Mouse (Mus musculus): Measurements from ENCODE around the gene Slc25a44.
"Not testable (repeated sequence)": the region's sequence is repeated elsewhere in the genome, so short reads cannot be mapped to it uniquely, and the experiment has no call there.

The Slc25a44 gene

DNA sequence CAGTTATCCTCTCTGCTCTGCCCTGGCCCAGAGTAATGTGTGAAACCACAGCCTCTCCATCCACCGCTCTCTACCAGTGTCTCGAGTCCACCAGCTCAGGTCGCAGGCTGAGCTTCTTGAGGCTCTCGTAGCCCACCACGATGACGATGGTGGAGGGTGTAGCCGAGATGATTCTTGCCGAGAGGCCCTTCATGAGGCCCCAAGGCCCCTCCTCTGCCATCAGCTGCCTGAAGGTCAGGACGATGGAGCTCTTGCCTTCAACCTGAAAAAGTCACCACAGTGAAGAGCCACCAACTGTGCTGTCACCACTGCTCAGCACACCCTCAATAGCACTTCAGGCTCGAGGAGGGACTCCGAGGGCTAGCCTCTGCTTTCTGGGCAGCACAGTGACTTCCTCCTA, 12.3 kb downstream of the Slc25a44 start:
- DNase-seq (ENCODE audit: low spot score in 2 of 2), result no peak

GRCm38 (mm10) chr3:88411681-88412080, 13.3 kb downstream of the Slc25a44 start:
- peak in 1 of 2 experiments; percentile 80 for DNase-seq (ENCODE audit: low spot score in 2 of 2)

GRCm38 (mm10) chr3:88410645-88411031, 14.3 kb downstream of the Slc25a44 start:
- peak in 1 of 2 experiments; percentile 37 for DNase-seq (ENCODE audit: low spot score in 2 of 2)

GRCm38 (mm10) chr3:88409741-88410644, 14.9 kb downstream of the Slc25a44 start, which contains the start of gene Pmf1:
Gene Pmf1, minus strand, starts transcription at chr3:88410331.
- peak; percentile 93 to 95 for DNase-seq (ENCODE audit: low spot score in 2 of 2)

DNA sequence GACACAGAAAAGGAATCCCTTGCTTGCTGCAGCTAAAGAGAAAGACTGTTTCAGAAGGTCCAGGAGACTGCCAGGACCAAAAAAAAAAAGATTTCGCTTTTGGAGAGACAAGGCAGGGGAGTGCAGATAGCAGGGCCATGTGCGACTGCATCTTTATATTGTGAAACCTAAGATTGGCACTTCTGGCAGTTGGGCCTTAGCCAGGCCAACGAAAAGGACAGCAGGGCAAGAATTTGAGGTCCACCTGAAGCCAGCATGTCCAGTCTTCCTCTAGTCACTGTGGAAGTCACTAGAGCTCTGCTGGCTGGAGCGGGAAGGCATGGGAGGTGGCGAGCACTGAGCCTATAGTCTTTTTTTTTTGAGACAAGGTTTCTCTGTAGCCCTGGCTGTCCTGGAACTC, 16.0 kb downstream of the Slc25a44 start:
- DNase-seq (ENCODE audit: low spot score in 2 of 2), result no peak

GRCm38 (mm10) chr3:88407529-88407928, 17.4 kb downstream of the Slc25a44 start:
- DNase-seq (ENCODE audit: low spot score in 2 of 2), result no peak

DNA sequence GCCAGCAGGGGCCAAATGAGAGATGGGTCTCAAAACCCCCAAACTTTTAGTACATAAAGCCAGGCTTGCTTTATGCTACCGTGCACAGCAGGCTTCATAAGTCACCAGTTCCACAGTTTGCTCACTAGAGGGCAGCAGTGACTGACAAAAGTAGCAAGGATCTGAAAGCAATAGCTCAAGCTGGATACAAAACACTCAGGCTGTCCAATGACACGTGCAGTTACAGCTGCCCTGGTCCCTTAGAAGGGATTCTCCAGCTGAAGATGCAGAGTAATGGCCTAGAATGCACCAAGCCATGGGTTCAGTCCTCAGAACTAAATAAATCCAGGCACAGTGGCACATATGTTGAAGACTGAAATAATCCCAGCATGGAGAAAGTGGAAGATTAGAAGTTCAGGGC, 17.8 kb downstream of the Slc25a44 start:
- peak in 1 of 2 experiments; percentile 72 for DNase-seq (ENCODE audit: low spot score in 2 of 2)

DNA sequence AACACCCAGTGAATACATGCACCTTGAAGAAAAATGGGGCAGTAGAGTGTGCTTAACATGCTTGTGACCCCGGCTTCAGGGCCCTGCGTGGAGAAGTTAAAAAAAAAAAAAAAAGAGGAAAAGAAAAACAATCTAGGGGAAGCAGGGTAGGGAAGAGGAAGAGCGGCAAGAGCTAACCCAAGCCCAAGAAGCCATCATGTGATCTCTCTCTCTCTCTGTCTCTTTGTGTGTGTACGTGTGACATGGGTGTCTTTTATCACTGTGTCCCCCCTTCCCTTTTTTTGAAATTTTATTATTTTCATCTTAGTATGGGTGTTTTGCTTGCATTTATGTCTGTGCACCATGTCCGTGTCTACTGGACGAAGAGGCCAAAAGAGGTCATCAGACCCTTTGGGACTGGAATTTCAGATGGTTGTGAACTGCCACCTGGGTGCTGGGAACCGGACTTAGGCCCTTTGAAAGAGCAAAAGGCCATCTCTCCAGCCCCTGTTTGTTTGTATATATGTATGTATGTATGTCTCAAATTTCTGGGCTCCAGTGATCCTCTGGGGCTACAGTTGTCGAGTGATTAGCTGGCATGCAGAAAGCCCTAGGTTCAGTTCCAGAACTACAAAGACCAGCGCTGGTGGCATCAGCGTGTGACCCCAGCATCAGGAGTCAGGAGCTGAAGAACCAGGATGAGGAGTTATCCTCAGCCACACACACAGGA, 21.3 kb downstream of the Slc25a44 start:
- DNase-seq (ENCODE audit: low spot score in 2 of 2), result no peak

DNA sequence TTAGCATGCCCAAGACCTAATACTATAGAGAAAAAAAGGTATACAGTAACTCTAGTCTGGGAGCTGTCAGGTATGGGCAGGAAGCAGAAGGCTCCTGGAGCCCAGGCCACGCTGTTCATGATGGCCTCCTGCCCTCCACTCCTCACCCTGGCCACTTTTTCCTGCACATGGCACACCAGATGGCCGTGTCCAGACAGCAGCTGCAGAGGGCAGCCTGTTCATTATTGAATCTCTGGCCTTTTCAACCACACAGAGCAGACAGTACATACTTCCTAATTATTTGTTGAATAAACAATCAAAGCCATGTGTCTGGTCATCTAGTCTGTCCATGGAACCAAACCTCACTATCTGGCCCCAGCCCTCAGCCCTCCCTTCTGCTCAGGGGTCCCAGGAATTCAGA, 26.3 kb downstream of the Slc25a44 start:
- DNase-seq (ENCODE audit: low spot score in 2 of 2), result no peak

- no peak for DNase-seq (ENCODE audit: low spot score in 2 of 2)
Observed at GRCm38 (mm10) chr3:88395742-88396141, 29.2 kb downstream of the Slc25a44 start.

DNA sequence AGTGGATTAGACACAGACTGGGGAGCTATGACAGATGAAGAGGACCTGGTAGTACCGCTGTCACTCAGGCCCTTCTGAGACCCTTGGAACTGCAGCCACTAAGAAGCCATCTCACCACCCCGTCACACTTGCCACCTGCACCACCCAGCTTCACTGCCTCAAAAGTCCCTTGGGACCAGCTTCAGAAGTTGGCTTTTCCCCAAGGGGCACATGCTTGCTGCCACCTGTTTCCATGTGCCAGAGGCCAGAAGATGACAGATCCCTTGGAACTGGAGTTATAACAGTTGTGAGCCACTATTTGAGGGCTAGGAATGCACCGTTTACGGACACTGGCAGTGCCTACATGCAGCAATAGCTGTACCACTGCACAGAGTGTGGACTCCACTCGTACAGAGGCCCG, 29.7 kb downstream of the Slc25a44 start:
- peak in 1 of 2 experiments; percentile 60 for DNase-seq (ENCODE audit: low spot score in 2 of 2)

- no peak for DNase-seq (ENCODE audit: low spot score in 2 of 2)
Observed at GRCm38 (mm10) chr3:88393776-88394375, 31.1 kb downstream of the Slc25a44 start.

DNA sequence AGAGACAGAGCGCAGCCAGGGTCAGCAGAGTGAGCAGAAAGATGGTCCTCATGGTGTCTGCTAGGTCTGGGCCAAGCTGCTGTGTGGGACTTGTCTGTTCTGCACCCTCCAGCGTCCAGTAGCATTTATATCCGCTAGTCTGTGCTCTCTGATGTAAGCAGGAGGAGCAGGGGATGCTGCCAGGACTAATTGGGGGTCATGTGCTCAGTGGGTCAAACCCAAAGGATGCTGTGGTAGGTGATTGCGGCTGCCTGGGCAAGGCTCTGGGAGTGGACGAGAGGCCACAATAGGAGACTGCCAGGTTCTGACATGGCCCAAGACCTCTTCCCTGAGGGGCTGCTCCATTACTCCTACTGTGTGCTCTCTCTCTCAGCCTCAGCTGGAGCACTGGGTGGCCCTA, 40.6 kb downstream of the Slc25a44 start, which contains the start of gene Bglap:
Bglap (minus strand) TSS at position 101 of the 400 bp plus-strand sequence.
- DNase-seq (ENCODE audit: low spot score in 2 of 2), result no peak

DNA sequence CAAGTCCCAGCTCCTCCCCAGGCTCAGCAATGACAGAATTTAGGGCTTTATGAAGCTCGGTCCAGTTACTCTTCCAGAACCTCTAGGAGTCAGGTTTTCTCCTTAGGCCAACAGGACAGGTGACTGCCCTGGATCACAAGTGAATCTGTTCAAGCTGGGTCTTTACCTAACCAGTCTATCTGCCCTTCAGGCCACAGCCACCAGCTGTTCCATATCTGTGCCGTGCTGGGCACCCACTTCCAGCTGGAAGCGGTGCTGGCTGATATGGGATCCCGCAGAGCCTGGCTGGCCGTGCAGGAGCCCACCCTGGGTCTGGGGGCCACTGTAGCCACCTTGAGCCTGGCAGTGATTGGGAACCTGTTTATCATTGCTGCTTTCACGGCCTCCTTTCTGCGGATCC, 42.6 kb downstream of the Slc25a44 start:
- DNase-seq (ENCODE audit: low spot score in 2 of 2), result not testable (repeated sequence)

DNA sequence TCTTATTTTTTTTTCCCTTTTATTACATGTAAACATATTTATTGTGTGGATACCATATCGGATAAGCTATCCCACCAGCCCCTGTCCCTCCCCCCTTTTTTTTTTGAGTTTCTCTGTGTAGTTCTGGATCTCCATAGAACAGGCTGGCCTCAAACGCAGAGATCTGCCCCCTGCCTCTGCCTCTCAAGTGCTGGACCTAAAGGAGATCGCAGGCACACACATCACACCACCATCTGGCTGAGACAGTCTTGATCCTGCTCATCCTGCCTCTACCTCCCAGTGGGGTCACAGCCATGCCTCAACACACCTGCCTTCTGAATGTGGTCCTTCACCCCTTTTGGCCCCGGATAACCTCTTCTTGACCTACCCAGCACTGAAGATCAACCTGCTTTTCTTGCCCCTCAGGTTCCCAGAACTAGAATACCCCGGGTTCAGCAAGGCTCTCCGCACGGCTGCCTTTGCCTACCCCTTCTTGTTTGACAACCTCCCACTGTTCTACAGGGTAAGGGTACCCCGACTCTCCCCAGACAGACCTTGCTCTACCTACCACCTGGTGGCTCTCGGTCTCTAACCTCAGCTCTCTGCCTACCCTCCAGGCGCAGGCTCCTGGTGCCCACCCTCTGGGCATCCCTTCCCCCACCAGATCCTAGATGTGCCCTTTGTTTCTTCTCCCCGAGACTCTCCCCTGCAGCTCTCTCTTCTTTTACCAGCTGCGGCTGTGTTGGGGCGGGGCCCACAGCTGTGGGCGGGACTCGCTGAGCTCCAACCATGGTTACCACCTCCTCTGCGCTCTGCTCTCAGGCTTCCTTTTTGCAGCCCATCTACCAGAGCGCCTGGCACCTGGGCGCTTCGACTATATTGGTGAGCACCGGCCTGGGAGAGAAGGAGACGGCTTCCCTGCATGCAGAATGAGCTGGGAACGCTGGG, 43.3 kb downstream of the Slc25a44 start:
- DNase-seq (ENCODE audit: low spot score in 2 of 2), result peak in 1 of 2 experiments; percentile 64

DNA sequence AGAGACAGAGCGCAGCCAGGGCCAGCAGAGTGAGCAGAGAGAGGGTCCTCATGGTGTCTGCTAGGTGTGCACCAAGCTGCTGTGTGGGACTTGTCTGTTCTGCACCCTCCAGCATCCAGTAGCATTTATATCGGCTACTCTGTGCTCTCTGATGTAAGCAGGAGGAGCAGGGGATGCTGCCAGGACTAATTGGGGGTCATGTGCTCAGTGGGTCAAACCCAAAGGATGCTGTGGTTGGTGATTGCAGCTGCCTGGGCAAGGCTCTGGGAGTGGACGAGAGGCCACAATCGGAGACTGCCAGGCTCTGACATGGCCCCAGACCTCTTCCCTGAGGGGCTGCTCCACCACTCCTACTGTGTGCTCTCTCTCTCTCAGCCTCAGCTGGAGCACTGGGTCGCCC, 46.3 kb downstream of the Slc25a44 start, which contains the start of gene Bglap2:
Bglap2 (minus strand) TSS at position 101 of the 400 bp plus-strand sequence.
- DNase-seq (ENCODE audit: low spot score in 2 of 2), result not testable (repeated sequence)

GRCm38 (mm10) chr3:88376644-88377043, 48.3 kb downstream of the Slc25a44 start:
- not testable (repeated sequence) for DNase-seq (ENCODE audit: low spot score in 2 of 2)

DNA sequence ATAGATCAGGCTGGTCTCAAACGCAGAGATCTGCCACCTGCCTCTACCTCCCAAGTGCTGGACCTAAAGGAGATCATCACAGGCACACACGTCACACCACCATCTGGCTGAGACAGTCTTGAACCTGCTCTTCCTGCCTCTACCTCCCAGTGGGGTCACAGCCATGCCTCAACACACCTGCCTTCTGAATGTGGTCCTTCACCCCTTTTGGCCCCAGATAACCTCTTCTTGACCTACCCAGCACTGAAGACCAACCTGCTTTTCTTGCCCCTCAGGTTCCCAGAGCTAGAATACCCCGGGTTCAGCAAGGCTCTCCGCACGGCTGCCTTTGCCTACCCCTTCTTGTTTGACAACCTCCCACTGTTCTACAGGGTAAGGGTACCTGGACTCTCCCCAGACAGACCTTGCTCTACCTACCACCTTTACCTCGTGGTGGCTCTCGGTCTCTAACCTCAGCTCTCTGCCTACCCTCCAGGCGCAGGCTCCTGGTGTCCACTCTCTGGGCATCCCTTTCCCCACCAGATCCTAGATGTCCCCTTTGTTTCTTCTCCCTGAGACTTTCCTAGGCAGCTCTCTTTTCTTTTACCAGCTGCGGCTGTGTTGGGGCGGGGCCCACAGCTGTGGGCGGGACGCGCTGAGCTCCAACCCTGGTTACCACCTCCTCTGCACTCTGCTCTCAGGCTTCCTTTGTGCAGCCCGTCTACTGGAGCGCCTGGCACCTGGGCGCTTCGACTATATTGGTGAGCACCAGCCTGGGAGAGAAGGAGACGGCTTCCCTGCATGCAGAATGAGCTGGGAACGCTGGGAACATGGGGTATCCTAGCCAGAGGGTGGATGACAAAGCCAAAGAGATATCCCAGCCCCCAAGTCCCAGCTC, 49.0 kb downstream of the Slc25a44 start:
- peak in 1 of 2 experiments; percentile 28 for DNase-seq (ENCODE audit: low spot score in 2 of 2)

GRCm38 (mm10) chr3:88372643-88373042, 52.3 kb downstream of the Slc25a44 start, which contains the start of gene Bglap3:
Gene Bglap3, minus strand, starts transcription at chr3:88372743.
- DNase-seq (ENCODE audit: low spot score in 2 of 2), result not testable (repeated sequence)

DNA sequence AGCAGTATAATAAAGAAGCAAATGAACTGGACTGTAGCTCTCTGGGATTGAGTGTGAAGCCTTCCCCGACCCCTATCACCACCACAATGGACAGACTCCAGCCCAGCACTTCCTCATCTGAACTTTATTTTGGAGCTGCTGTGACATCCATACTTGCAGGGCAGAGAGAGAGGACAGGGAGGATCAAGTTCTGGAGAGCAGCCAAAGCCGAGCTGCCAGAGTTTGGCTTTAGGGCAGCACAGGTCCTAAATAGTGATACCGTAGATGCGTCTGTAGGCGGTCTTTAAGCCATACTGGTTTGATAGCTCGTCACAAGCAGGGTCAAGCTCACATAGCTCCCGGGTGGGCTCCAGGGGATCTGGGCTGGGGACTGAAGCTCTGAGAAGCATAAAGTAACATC, 56.4 kb downstream of the Slc25a44 start:
- not testable (repeated sequence) for DNase-seq (ENCODE audit: low spot score in 2 of 2)

Data from spleen, postnatal 10 days (tissue).